Mouse (Mus musculus): ENCODE data around the gene Mum1. TPM values are rescaled to one million over a fixed set of nuclear protein-coding genes. Genes with fewer than 3 reads are reported as not detected.
A peak's percentile ranks its signal among the peaks of the same experiment; 100 is the strongest.

Mum1 gene
- polyA plus RNA-seq, 1 experiment from 2014 or later = 35.0 TPM

- Histone ChIP-seq H3K4me1 (ENCODE audit: control insufficient read depth, insufficient read depth, low read length) (peaks cover 12% of the 10 kb centered on the region), H3K27me3 (ENCODE audit: control insufficient read depth, insufficient read depth, low read length) (no peaks in the 10 kb centered on the region), H3K4me3 (ENCODE audit: low read depth, low read length) (no peak overlapping the region), H3K9me3 (ENCODE audit: control insufficient read depth, low read length) (no peaks in the 10 kb centered on the region), H3K4me2 (ENCODE audit: low read depth, low read length) (no peak overlapping the region), H3K9ac (replicated peaks; ENCODE audit: low read depth, low read length) (no peak overlapping the region), H3K36me3 (ENCODE audit: control insufficient read depth, insufficient read depth, low read length) (peaks cover 25% of the 10 kb centered on the region), H3K27ac (ENCODE audit: low read depth, low read length) (no peak overlapping the region)
- WGBS = 76% methylated on average over 15 of the region's 15 CpGs
- no peak for ATAC-seq (ENCODE audit: low read depth)
Observed at GRCm38 (mm10) chr10:80188453-80189024, 37.7 kb upstream of the Mum1 start.

GRCm38 (mm10) chr10:80189999-80190398, 36.2 kb upstream of the Mum1 start:
- ATAC-seq (ENCODE audit: low read depth) = peak; percentile 9; the same call in 1 of the 2 replicates
- 2% methylated on average over 21 of the region's 21 CpGs for WGBS
- Histone ChIP-seq H3K27me3 (ENCODE audit: control insufficient read depth, insufficient read depth, low read length) (no peaks in the 10 kb centered on the region), H3K36me3 (ENCODE audit: control insufficient read depth, insufficient read depth, low read length) (peaks cover 22% of the 10 kb centered on the region), H3K4me3 (ENCODE audit: low read depth, low read length) (peak overlapping the region; percentile 33), H3K27ac (ENCODE audit: low read depth, low read length) (peak overlapping the region; percentile 72), H3K9me3 (ENCODE audit: control insufficient read depth, low read length) (no peaks in the 10 kb centered on the region), H3K9ac (replicated peaks; ENCODE audit: low read depth, low read length) (peak overlapping the region; percentile 63; the same call in 1 of the 2 replicates), H3K4me2 (ENCODE audit: low read depth, low read length) (peak overlapping the region; percentile 66), H3K4me1 (ENCODE audit: control insufficient read depth, insufficient read depth, low read length) (peaks cover 12% of the 10 kb centered on the region)

- Histone ChIP-seq H3K4me1 (ENCODE audit: control insufficient read depth, insufficient read depth, low read length) (peaks cover 12% of the 10 kb centered on the region), H3K36me3 (ENCODE audit: control insufficient read depth, insufficient read depth, low read length) (peaks cover 22% of the 10 kb centered on the region), H3K27me3 (ENCODE audit: control insufficient read depth, insufficient read depth, low read length) (no peaks in the 10 kb centered on the region), H3K9ac (replicated peaks; ENCODE audit: low read depth, low read length) (peak overlapping the region; percentile 63), H3K9me3 (ENCODE audit: control insufficient read depth, low read length) (no peaks in the 10 kb centered on the region), H3K4me2 (ENCODE audit: low read depth, low read length) (peak overlapping the region; percentile 66), H3K4me3 (ENCODE audit: low read depth, low read length) (peak overlapping the region; percentile 33), H3K27ac (ENCODE audit: low read depth, low read length) (peak overlapping the region; percentile 72)
- peak; percentile 35 for ATAC-seq (ENCODE audit: low read depth)
- WGBS = under 1% methylated on average over 48 of the region's 48 CpGs
Observed at GRCm38 (mm10) chr10:80190491-80191051, 35.7 kb upstream of the Mum1 start.

- Histone ChIP-seq H3K9ac (replicated peaks; ENCODE audit: low read depth, low read length) (no peak overlapping the region), H3K27ac (ENCODE audit: low read depth, low read length) (no peak overlapping the region), H3K4me3 (ENCODE audit: low read depth, low read length) (no peak overlapping the region), H3K9me3 (ENCODE audit: control insufficient read depth, low read length) (no peaks in the 10 kb centered on the region), H3K4me2 (ENCODE audit: low read depth, low read length) (no peak overlapping the region), H3K27me3 (ENCODE audit: control insufficient read depth, insufficient read depth, low read length) (no peaks in the 10 kb centered on the region), H3K36me3 (ENCODE audit: control insufficient read depth, insufficient read depth, low read length) (peaks cover 3% of the 10 kb centered on the region), H3K4me1 (ENCODE audit: control insufficient read depth, insufficient read depth, low read length) (peaks cover 12% of the 10 kb centered on the region)
- 78% methylated on average over 6 of the region's 6 CpGs for WGBS
- no peak for ATAC-seq (ENCODE audit: low read depth)
Observed at GRCm38 (mm10) chr10:80193976-80194375, 32.3 kb upstream of the Mum1 start.

- peaks cover 12% of the 10 kb centered on the region for H3K4me1 ChIP-seq (ENCODE audit: control insufficient read depth, insufficient read depth, low read length)
- no peaks in the 10 kb centered on the region for H3K27me3 ChIP-seq (ENCODE audit: control insufficient read depth, insufficient read depth, low read length)
- ATAC-seq (ENCODE audit: low read depth) = no peak
- no peak overlapping the region for H3K9ac ChIP-seq (replicated peaks; ENCODE audit: low read depth, low read length)
- no peak overlapping the region for H3K27ac ChIP-seq (ENCODE audit: low read depth, low read length)
- no peak overlapping the region for H3K4me3 ChIP-seq (ENCODE audit: low read depth, low read length)
- H3K9me3 ChIP-seq (ENCODE audit: control insufficient read depth, low read length) = no peaks in the 10 kb centered on the region
- no peaks in the 10 kb centered on the region; the same call in 1 of the 2 replicates for H3K36me3 ChIP-seq (ENCODE audit: control insufficient read depth, insufficient read depth, low read length)
- WGBS = 55% methylated on average over 8 of the region's 8 CpGs
- no peak overlapping the region for H3K4me2 ChIP-seq (ENCODE audit: low read depth, low read length)
Observed at GRCm38 (mm10) chr10:80194441-80194840, 31.8 kb upstream of the Mum1 start.

GRCm38 (mm10) chr10:80196167-80196566, 30.1 kb upstream of the Mum1 start:
- Histone ChIP-seq H3K4me3 (ENCODE audit: low read depth, low read length) (no peak overlapping the region), H3K4me2 (ENCODE audit: low read depth, low read length) (no peak overlapping the region), H3K9me3 (ENCODE audit: control insufficient read depth, low read length) (no peaks in the 10 kb centered on the region), H3K27ac (ENCODE audit: low read depth, low read length) (no peak overlapping the region), H3K4me1 (ENCODE audit: control insufficient read depth, insufficient read depth, low read length) (no peaks in the 10 kb centered on the region), H3K9ac (replicated peaks; ENCODE audit: low read depth, low read length) (no peak overlapping the region), H3K36me3 (ENCODE audit: control insufficient read depth, insufficient read depth, low read length) (no peaks in the 10 kb centered on the region), H3K27me3 (ENCODE audit: control insufficient read depth, insufficient read depth, low read length) (no peaks in the 10 kb centered on the region)
- no peak for ATAC-seq (ENCODE audit: low read depth)
- 93% methylated on average over 1 of the region's 1 CpGs for whole genome bisulfite sequencing

GRCm38 (mm10) chr10:80196778-80197581, 29.3 kb upstream of the Mum1 start:
- Histone ChIP-seq H3K9ac (replicated peaks; ENCODE audit: low read depth, low read length) (no peak overlapping the region), H3K4me3 (ENCODE audit: low read depth, low read length) (no peak overlapping the region), H3K27me3 (ENCODE audit: control insufficient read depth, insufficient read depth, low read length) (no peaks in the 10 kb centered on the region), H3K27ac (ENCODE audit: low read depth, low read length) (no peak overlapping the region), H3K9me3 (ENCODE audit: control insufficient read depth, low read length) (no peaks in the 10 kb centered on the region), H3K4me2 (ENCODE audit: low read depth, low read length) (no peak overlapping the region), H3K4me1 (ENCODE audit: control insufficient read depth, insufficient read depth, low read length) (no peaks in the 10 kb centered on the region), H3K36me3 (ENCODE audit: control insufficient read depth, insufficient read depth, low read length) (no peaks in the 10 kb centered on the region)
- WGBS = 64% methylated on average over 33 of the region's 33 CpGs
- no peak for ATAC-seq (ENCODE audit: low read depth)

- H3K9ac ChIP-seq (replicated peaks; ENCODE audit: low read depth, low read length) = no peak overlapping the region
- H3K27ac ChIP-seq (ENCODE audit: low read depth, low read length) = no peak overlapping the region
Observed at GRCm38 (mm10) chr10:80199440-80200008, 26.7 kb upstream of the Mum1 start.

More at GRCm38 (mm10) chr10:80199440-80200008, 26.7 kb upstream of the Mum1 start:
- 0 out of 2 replicates have a peak, but pooled peaks cover 4% of the 10 kb centered on the region for H3K4me1 ChIP-seq (ENCODE audit: control insufficient read depth, insufficient read depth, low read length)
- no peak overlapping the region for H3K4me3 ChIP-seq (ENCODE audit: low read depth, low read length)
- H3K27me3 ChIP-seq (ENCODE audit: control insufficient read depth, insufficient read depth, low read length) = no peaks in the 10 kb centered on the region
- no peaks in the 10 kb centered on the region for H3K9me3 ChIP-seq (ENCODE audit: control insufficient read depth, low read length)
- ATAC-seq (ENCODE audit: low read depth) = peak; percentile 81; the same call in 1 of the 2 replicates
- no peak overlapping the region for H3K4me2 ChIP-seq (ENCODE audit: low read depth, low read length)
- H3K36me3 ChIP-seq (ENCODE audit: control insufficient read depth, insufficient read depth, low read length) = no peaks in the 10 kb centered on the region
- WGBS = 50% methylated on average over 3 of the region's 3 CpGs
